Mouse (Mus musculus) sigmoid colon, adult 10 weeks (tissue): ENCODE data around the gene Gm8300. TPM values are rescaled to one million over a fixed set of nuclear protein-coding genes. Genes with fewer than 3 reads are reported as not detected.

ENCODE experiments used
- polyA plus RNA-seq: library from polyadenylated mRNA; stranded (reverse); fragments of 350-450 nt; fragmentation: Illumina TruSeq; extraction: RNeasy Lipid Tissue Mini Kit (QIAGEN cat#74804); gene quantifications from one replicate; pipeline ENCODE4 v1.2.3, GENCODE M21; 2014; ENCODE audit warnings: low read depth, low replicate concordance

The Gm8300 gene
- polyA plus RNA-seq = not detected

DNA sequence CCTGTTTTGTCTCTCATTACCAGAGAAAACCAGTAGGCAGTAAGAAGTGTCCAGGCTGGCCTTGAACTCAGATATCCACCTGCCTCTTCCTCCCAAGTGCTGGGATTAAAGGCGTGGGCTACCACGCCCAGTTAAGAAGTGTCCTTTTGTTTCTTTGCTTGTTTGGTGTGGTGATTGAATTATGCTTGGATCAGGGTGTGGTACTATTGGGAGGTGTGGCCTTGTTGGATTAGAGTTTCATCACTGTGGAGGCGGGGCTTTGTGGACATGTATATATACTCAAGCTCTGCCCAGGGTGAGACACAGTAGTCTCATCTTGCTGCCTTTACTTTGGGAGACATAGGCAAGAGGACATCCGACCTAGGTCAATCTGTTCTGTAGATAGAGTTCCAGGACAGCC, at the start of gene Gm8300:
Gene Gm8300, plus strand, starts transcription at position 301 of the 400 bp plus-strand sequence.

DNA sequence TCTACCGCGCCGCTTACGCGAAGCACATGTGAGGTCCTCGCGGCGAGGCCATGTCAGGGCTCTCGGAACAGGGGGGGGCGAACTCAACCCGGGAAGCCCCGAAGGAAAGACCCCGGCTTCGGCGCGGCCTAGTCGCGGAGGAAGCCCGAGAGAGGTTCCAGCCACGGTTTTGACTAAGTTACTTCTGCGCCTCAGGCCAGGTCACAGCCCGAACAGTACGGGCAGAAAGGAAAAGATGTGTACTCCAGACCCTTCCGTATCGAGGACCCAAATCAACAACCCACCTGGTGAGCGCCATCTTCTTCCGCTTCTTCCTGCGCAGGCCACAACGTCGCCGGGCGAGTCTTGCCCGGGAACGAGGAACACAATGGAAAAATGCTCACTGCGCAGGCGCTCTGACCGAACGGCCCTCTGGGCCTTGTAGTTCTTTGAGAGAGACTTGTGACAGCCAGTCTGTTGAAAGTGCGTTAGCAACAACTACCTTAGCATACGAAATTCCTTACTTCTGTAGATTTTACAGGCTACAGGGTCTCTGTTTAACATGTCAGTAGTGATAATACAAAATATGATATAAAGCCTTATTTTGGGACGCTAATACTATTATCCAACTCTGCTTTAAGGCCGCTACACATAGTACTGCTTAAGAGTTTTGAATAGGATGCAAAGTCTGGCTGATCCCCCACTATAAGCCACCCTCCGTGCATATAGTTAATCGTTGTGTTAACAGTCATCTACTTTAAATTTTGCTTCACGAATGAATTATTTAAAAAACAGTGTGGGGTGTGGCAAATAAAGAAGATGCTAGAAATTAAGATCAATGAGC, 41.9 kb upstream of the Gm8300 start, which contains the start of gene Snw1:
Gene Snw1, minus strand, starts transcription at position 311 of the 823 bp plus-strand sequence.

DNA sequence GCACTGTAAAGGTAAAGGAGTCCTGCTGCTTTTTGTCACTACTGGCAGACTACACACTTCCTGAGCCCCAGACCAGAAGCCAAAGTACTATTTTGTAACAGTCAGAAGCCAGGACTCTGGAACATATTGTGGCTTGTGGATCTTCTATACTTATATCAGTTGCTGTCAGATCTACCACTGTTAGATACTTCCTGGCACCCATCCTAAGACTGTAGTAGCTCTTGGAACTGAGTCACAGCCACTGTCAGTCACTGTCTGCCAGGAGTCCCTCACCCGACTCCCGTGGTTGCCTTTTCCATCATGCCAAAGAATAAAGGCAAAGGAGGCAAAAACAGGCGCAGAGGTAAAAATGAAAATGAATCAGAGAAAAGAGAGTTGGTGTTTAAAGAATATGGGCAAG, 19.7 kb upstream of the Gm8300 start, which contains the start of gene Gm5788:
Gene Gm5788, plus strand, starts transcription at position 301 of the 400 bp plus-strand sequence.

Other genes with a start within 250 kb of the Gm8300 start
- 21.9 TPM for gene Vipas39, start 248.1 kb upstream of the Gm8300 start, polyA plus RNA-seq
- gene Ahsa1, start 247.8 kb upstream of the Gm8300 start, polyA plus RNA-seq = 83.1 TPM
- gene Ism2, start 214.6 kb upstream of the Gm8300 start, polyA plus RNA-seq = not detected
- 394 TPM for gene Sptlc2, start 126.0 kb upstream of the Gm8300 start, polyA plus RNA-seq
- gene Slirp, start 70.4 kb upstream of the Gm8300 start, polyA plus RNA-seq = 139 TPM
- gene Alkbh1, start 70.3 kb upstream of the Gm8300 start, polyA plus RNA-seq = 25.8 TPM
- 90.1 TPM for gene Snw1, start 42.0 kb upstream of the Gm8300 start, polyA plus RNA-seq
- gene Gm5788, start 19.6 kb upstream of the Gm8300 start, polyA plus RNA-seq = not detected
- gene Oog1, start 88.4 kb downstream of the Gm8300 start, polyA plus RNA-seq = not detected
- not detected for gene Gm4027, start 104.6 kb downstream of the Gm8300 start, polyA plus RNA-seq
- not detected for gene Gm16381, start 130.3 kb downstream of the Gm8300 start, polyA plus RNA-seq